Mouse (Mus musculus) midbrain, embryonic 14.5 days (tissue): ENCODE measurements around the gene Atrip. TPM values are rescaled to one million over a fixed set of nuclear protein-coding genes. Genes with fewer than 3 reads are reported as not detected.

ENCODE experiments used
- ATAC-seq: fragments of 200-750 bp; cut with Nextera tagmentation; 2 replicates; pipeline ENCODE4 v1.8.0; 2017; ENCODE audit warnings: moderate number of reproducible peaks, moderate library complexity; ENCODE audit not compliant: low FRiP score, low TSS enrichment
- DNase-seq: peaks from one replicate; pipeline ENCODE4 v3.0.0-alpha.2; 2015
- H3K27ac ChIP-seq: fragments of 300-500 bp; sonication (generic); replicated peaks from 2 replicates; pipeline ENCODE4 v1.5.1; 2014; ENCODE audit warnings: mild to moderate bottlenecking, low read depth, low read length, moderate library complexity
- H3K27me3 ChIP-seq: fragments of 300-500 bp; sonication (generic); 2 replicates; pipeline ENCODE4 v1.6.1; 2014; ENCODE audit warnings: low read length, control low read depth, mixed read lengths; ENCODE audit not compliant: control insufficient read depth, insufficient read depth
- H3K36me3 ChIP-seq: fragments of 300-500 bp; sonication (generic); 2 replicates; pipeline ENCODE4 v1.6.1; 2014; ENCODE audit warnings: low read length, control low read depth; ENCODE audit not compliant: control insufficient read depth, insufficient read depth
- H3K4me1 ChIP-seq: fragments of 300-500 bp; sonication (generic); 2 replicates; pipeline ENCODE4 v1.6.1; 2014; ENCODE audit warnings: mild to moderate bottlenecking, antibody characterized with exemption, low read length, control low read depth; ENCODE audit not compliant: control insufficient read depth, insufficient read depth
- H3K4me2 ChIP-seq: fragments of 300-500 bp; sonication (generic); 2 replicates; pipeline ENCODE4 v1.6.1; 2014; ENCODE audit warnings: mild to moderate bottlenecking, low read length, moderate library complexity
- H3K4me3 ChIP-seq: fragments of 300-500 bp; sonication (generic); replicated peaks from 2 replicates; pipeline ENCODE4 v1.5.1; 2014; ENCODE audit warnings: low read depth, low read length
- H3K9ac ChIP-seq: fragments of 300-500 bp; sonication (generic); replicated peaks from 2 replicates; pipeline ENCODE4 v1.6.1; 2014; ENCODE audit warnings: mild to moderate bottlenecking, low read length, moderate library complexity
- H3K9me3 ChIP-seq: fragments of 300-500 bp; sonication (generic); 2 replicates; pipeline ENCODE4 v1.6.1; 2016; ENCODE audit warnings: low read length, control low read depth, mixed read lengths; ENCODE audit not compliant: control insufficient read depth
- WGBS: fragments of 180-500 bp; shearing (Covaris S2); extraction: QIAGEN DNeasy Blood & Tissue Kit; methylation state at CpG from one replicate; pipeline ENCODE4 v1.1.7; 2014; 5-methylcytosine and 5-hydroxymethylcytosine counted together
- polyA plus RNA-seq: library from polyadenylated mRNA; unstranded; fragments of >200 nt; fragmentation: Nextera tagmentation; extraction: Ambion mirVana; gene quantifications from 2 replicates; pipeline ENCODE4 v1.2.1, GENCODE M21; 2014

The Atrip gene
- polyA plus RNA-seq, 1 experiment from 2014 or later = 26.5 TPM

DNA sequence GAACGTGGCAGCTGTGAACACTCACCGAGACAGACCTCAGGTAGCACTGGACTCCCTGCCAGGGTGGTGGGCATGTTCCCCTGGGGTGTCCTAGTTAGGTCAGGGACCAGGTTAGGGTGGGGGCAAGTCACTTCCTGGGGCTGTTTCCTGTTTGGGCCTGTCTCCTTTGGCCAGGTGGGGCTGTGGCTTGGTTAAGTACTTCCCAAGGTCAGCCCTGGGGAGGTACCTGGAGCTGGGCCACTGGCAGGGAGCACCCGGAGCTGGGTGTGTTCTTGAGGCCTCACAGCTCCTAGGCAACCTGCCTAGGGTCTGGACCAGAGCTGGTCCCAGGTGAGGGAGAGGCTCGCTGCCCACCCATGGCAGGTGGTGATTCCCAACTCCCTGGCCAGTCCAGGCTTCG lies 45.0 kb downstream of the Atrip start:
- H3K4me1 ChIP-seq = no peaks in the 10 kb centered on the region
- H3K4me2 ChIP-seq = no peak overlapping the region
- no peak overlapping the region for H3K9ac ChIP-seq
- H3K27ac ChIP-seq = no peak overlapping the region
- no peaks in the 10 kb centered on the region for H3K27me3 ChIP-seq
- H3K9me3 ChIP-seq = no peaks in the 10 kb centered on the region
- DNase-seq = no peak
- 89% methylated on average over 5 of the region's 5 CpGs for WGBS
- no peak overlapping the region for H3K4me3 ChIP-seq
- H3K36me3 ChIP-seq = peaks cover 29% of the 10 kb centered on the region
- no peak for ATAC-seq

DNA sequence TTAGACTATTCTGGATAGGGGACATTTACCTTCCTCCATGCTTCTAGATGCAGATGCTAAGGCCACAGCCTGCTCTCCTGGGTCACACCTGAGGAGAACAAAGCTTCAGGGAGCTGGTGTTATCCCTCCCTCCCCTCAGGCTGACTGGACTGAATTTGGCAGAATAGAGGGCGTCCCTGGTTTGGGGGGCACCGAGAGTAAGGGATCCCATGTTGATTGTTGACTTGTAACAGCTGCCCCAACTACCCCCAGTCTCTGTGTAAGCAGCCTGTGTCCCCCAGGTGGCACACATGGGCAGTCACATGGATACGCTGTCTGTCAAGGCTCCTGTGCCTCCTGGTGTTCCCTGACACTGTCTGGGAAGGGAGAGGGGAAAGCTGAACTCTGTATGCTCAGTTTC lies 45.5 kb downstream of the Atrip start:
- H3K4me1 ChIP-seq = no peaks in the 10 kb centered on the region
- no peak overlapping the region for H3K4me3 ChIP-seq
- peaks cover 30% of the 10 kb centered on the region for H3K36me3 ChIP-seq
- H3K27ac ChIP-seq = no peak overlapping the region
- H3K4me2 ChIP-seq = no peak overlapping the region
- no peak for ATAC-seq
- no peaks in the 10 kb centered on the region for H3K9me3 ChIP-seq
- WGBS = 83% methylated on average over 3 of the region's 3 CpGs
- H3K9ac ChIP-seq = no peak overlapping the region
- DNase-seq = no peak
- no peaks in the 10 kb centered on the region for H3K27me3 ChIP-seq

DNA sequence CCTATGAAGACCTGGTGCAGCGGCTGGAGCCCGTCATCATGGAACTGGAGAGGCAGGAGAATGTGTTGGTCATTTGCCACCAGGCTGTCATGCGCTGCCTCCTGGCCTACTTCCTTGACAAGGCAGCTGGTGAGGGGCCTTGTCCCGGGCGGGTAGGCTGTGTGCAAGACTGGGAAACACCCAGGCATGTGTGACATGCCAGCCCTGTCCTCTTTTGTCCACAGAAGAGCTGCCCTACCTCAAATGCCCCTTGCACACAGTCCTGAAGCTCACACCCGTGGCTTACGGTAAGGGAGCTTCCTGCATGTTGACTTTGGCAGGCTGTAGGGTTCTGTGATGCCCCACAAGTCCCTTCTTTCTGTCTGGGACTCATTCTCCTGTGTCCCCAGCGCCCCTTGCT lies 46.4 kb downstream of the Atrip start:
- Histone ChIP-seq H3K4me2 (no peak overlapping the region), H3K4me1 (no peaks in the 10 kb centered on the region), H3K4me3 (no peak overlapping the region), H3K27ac (no peak overlapping the region), H3K9me3 (no peaks in the 10 kb centered on the region), H3K36me3 (peaks cover 37% of the 10 kb centered on the region), H3K27me3 (no peaks in the 10 kb centered on the region), H3K9ac (no peak overlapping the region)
- DNase-seq (no peak), ATAC-seq (no peak)
- WGBS = 86% methylated on average over 8 of the region's 8 CpGs

GRCm38 (mm10) chr9:109022866-109023685 lies 50.8 kb downstream of the Atrip start:
- peaks cover 36% of the 10 kb centered on the region for H3K36me3 ChIP-seq
- H3K27me3 ChIP-seq = no peaks in the 10 kb centered on the region
- no peak for DNase-seq
- no peak overlapping the region for H3K27ac ChIP-seq
- no peak for ATAC-seq
- H3K9ac ChIP-seq = no peak overlapping the region
- WGBS = 94% methylated on average over 17 of the region's 17 CpGs
- H3K4me2 ChIP-seq = no peak overlapping the region
- no peak overlapping the region for H3K4me3 ChIP-seq
- H3K9me3 ChIP-seq = no peaks in the 10 kb centered on the region
- H3K4me1 ChIP-seq = no peaks in the 10 kb centered on the region

DNA sequence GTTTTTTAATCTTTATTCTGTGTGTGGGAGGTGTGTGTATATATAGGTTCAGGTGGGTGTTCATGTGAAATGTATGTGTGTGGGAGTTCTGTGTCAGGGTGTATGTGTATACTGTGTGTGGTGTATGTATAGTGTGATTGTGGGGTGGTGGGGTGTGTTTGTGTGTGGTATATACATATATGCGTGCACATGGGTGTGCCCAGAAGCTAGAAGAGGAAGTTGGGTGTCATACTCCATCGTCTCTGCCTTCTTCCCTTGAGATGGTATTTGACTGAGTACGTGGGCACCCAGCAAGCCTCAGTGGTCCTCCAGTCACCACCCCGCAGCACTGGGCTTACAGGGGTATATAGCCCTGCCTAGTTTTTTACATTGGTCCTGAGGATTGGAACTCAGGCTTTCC lies 52.5 kb downstream of the Atrip start:
- no peak overlapping the region for H3K4me2 ChIP-seq
- ATAC-seq (no peak), DNase-seq (no peak)
- no peaks in the 10 kb centered on the region for H3K9me3 ChIP-seq
- H3K36me3 ChIP-seq = peaks cover 24% of the 10 kb centered on the region
- H3K4me3 ChIP-seq = no peak overlapping the region
- H3K4me1 ChIP-seq = no peaks in the 10 kb centered on the region
- no peak overlapping the region for H3K9ac ChIP-seq
- H3K27ac ChIP-seq = no peak overlapping the region
- H3K27me3 ChIP-seq = no peaks in the 10 kb centered on the region
- WGBS = 85% methylated on average over 4 of the region's 4 CpGs

- Histone ChIP-seq H3K27ac (no peak overlapping the region), H3K9ac (no peak overlapping the region), H3K4me3 (no peak overlapping the region), H3K36me3 (peaks cover 14% of the 10 kb centered on the region; the same call in 1 of the 2 replicates), H3K4me1 (no peaks in the 10 kb centered on the region), H3K9me3 (no peaks in the 10 kb centered on the region), H3K4me2 (no peak overlapping the region), H3K27me3 (no peaks in the 10 kb centered on the region)
- ATAC-seq = no peak
- 78% methylated on average over 11 of the region's 11 CpGs for WGBS
- DNase-seq = no peak
These were observed 56.8 kb downstream of the Atrip start for GRCm38 (mm10) chr9:109016973-109017604.

- no peak for DNase-seq
- H3K27me3 ChIP-seq = no peaks in the 10 kb centered on the region
- no peak overlapping the region for H3K27ac ChIP-seq
- no peaks in the 10 kb centered on the region for H3K4me1 ChIP-seq
- no peaks in the 10 kb centered on the region for H3K9me3 ChIP-seq
- WGBS = 86% methylated on average over 8 of the region's 8 CpGs
- peaks cover 27% of the 10 kb centered on the region for H3K36me3 ChIP-seq
- no peak overlapping the region for H3K4me2 ChIP-seq
- no peak for ATAC-seq
- no peak overlapping the region for H3K9ac ChIP-seq
- no peak overlapping the region for H3K4me3 ChIP-seq
These were observed 58.5 kb downstream of the Atrip start for GRCm38 (mm10) chr9:109015397-109015796.

DNA sequence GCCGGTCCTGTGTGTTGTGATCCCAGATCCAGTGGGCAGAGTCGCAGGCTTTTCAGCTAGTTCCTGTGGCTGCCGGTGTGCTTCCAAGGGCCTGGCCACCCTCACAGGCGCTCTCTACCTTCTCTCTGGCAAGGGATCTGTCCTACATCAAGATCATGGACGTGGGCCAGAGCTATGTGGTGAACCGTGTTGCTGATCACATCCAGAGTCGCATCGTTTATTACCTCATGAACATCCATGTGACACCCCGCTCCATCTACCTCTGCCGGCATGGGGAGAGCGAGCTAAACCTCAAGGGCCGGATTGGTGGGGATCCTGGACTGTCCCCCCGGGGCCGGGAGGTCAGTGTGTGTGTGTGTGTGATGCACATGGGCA lies 63.6 kb downstream of the Atrip start:
- 89% methylated on average over 14 of the region's 14 CpGs for WGBS
- Histone ChIP-seq H3K9me3 (no peaks in the 10 kb centered on the region), H3K36me3 (peaks cover 68% of the 10 kb centered on the region), H3K27ac (no peak overlapping the region), H3K4me3 (no peak overlapping the region), H3K9ac (no peak overlapping the region), H3K4me2 (no peak overlapping the region), H3K4me1 (no peaks in the 10 kb centered on the region), H3K27me3 (no peaks in the 10 kb centered on the region)
- DNase-seq (no peak), ATAC-seq (no peak)
